Mouse (Mus musculus) forebrain, embryonic 12.5 days (tissue): Measurements from ENCODE around the gene Olfr691. TPM values are rescaled to one million over a fixed set of nuclear protein-coding genes. Genes with fewer than 3 reads are reported as not detected.
A peak's percentile ranks its signal among the peaks of the same experiment; 100 is the strongest.
"Not testable (repeated sequence)": the region's sequence is repeated elsewhere in the genome, so short reads cannot be mapped to it uniquely, and the experiment has no call there.

ENCODE experiments used
- ATAC-seq: fragments of 200-750 bp; cut with Nextera tagmentation; 2 replicates; pipeline ENCODE4 v1.8.0; 2017; ENCODE audit warnings: moderate TSS enrichment; ENCODE audit not compliant: low FRiP score
- H3K27ac ChIP-seq: fragments of 300-500 bp; sonication (generic); 2 replicates; pipeline ENCODE4 v1.5.1; 2016; ENCODE audit warnings: mild to moderate bottlenecking
- H3K27me3 ChIP-seq: fragments of 300-500 bp; sonication (generic); 2 replicates; pipeline ENCODE4 v1.6.1; 2016; ENCODE audit warnings: mild to moderate bottlenecking
- H3K36me3 ChIP-seq: fragments of 300-500 bp; sonication (generic); replicated peaks from 2 replicates; pipeline ENCODE4 v1.6.1; 2016; ENCODE audit warnings: mild to moderate bottlenecking
- H3K4me1 ChIP-seq: fragments of 300-500 bp; sonication (generic); 2 replicates; pipeline ENCODE4 v1.6.1; 2016
- H3K4me2 ChIP-seq: fragments of 300-500 bp; sonication (generic); 2 replicates; pipeline ENCODE4 v1.6.1; 2016; ENCODE audit warnings: mild to moderate bottlenecking, moderate library complexity
- H3K4me3 ChIP-seq: fragments of 300-500 bp; sonication (generic); replicated peaks from 2 replicates; pipeline ENCODE4 v1.5.1; 2016; ENCODE audit warnings: mild to moderate bottlenecking
- H3K9ac ChIP-seq: fragments of 300-500 bp; sonication (generic); 2 replicates; pipeline ENCODE4 v1.6.1; 2016; ENCODE audit warnings: mild to moderate bottlenecking
- H3K9me3 ChIP-seq: fragments of 300-500 bp; sonication (generic); 2 replicates; pipeline ENCODE4 v1.6.1; 2016
- WGBS: fragments of 180-500 bp; shearing (Covaris S2); methylation state at CpG from one replicate; pipeline ENCODE4 v1.1.7; 2016; 5-methylcytosine and 5-hydroxymethylcytosine counted together
- polyA plus RNA-seq: library from polyadenylated mRNA; unstranded; fragments of >200 nt; fragmentation: Nextera tagmentation; extraction: Ambion mirVana; gene quantifications from 2 replicates; pipeline ENCODE4 v1.2.1, GENCODE M21; 2016

The Olfr691 gene
- not detected in 2 replicates for polyA plus RNA-seq

DNA sequence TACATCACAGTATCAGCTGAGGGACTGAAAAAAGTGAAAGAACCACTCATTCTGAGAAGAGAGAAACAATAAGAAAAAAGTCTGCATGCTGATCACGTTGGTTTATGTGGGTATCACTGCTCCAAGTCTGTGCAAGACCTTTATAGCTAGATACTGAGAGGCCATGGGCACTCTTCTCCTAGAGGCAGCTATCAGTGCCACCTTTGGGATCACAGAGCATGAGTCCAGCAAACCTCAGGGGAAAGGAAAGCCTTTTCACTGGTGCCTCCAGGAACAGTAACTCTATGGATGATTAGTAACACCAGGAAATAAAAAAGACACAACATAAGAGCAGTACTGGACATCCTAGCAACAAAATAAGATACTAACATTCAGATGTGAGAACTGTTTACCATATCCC is at the start of gene Olfr691:
Gene Olfr691, minus strand, starts transcription at position 101 of the 400 bp plus-strand sequence.
- Histone ChIP-seq H3K36me3 (no peaks in the 10 kb centered on the region), H3K4me1 (no peaks in the 10 kb centered on the region), H3K4me3 (no peak within 1 kb of the TSS), H3K27me3 (no peaks in the 10 kb centered on the region), H3K4me2 (no peak within 1 kb of the TSS), H3K27ac (no peak within 1 kb of the TSS), H3K9me3 (no peaks in the 10 kb centered on the region), H3K9ac (no peak within 1 kb of the TSS)
- WGBS = 47% methylated on average over 1 of the region's 1 CpGs
- no peak for ATAC-seq

DNA sequence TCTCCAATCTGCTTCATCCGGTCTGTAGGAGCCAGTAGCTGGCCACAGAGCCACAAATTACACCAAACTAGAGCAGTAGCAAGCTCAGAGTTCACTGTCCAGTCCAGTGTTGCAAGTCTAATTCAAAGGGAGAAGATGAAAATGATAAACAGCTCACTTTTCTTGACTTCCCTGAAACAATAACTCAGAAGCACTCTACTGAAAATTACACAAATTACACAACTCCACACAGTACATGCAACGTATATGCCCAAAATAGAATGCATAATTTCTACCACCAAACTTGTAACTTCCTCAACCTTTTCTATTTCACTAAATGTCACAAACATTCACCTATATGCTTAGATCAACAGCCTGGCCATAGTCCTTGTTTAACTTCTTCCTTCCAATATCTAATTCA is 48.2 kb upstream of the Olfr691 start:
- no peak overlapping the region for H3K27ac ChIP-seq
- ATAC-seq = no peak
- no peaks in the 10 kb centered on the region for H3K27me3 ChIP-seq
- H3K4me2 ChIP-seq = no peak overlapping the region
- no peak overlapping the region for H3K4me3 ChIP-seq
- WGBS = 95% methylated on average over 2 of the region's 2 CpGs
- H3K9me3 ChIP-seq = no peaks in the 10 kb centered on the region
- peaks cover 44% of the 10 kb centered on the region for H3K36me3 ChIP-seq
- H3K9ac ChIP-seq = no peak overlapping the region
- no peaks in the 10 kb centered on the region for H3K4me1 ChIP-seq

DNA sequence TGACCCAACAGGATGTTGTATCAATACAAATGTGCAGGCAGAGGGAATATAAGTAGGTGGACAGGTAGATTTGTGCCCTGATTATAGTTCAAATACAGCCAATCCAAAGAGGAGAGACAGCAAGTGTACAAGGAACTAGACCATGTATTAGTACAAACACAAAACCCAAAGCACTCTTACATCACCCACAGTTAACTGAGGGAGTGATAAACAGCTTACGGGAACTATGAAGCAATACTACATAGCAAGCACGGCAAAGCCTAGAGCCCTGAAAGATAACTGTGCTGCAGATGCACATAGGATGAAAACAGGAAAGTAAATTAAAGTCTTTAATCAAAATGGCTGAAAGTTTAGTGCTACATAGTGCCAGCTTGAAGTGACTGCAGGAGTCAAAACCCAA is 45.6 kb upstream of the Olfr691 start:
- 90% methylated on average over 2 of the region's 2 CpGs for WGBS
- Histone ChIP-seq H3K4me2 (no peak overlapping the region), H3K27ac (no peak overlapping the region), H3K36me3 (peaks cover 70% of the 10 kb centered on the region), H3K9me3 (no peaks in the 10 kb centered on the region), H3K9ac (no peak overlapping the region), H3K27me3 (no peaks in the 10 kb centered on the region), H3K4me1 (no peaks in the 10 kb centered on the region), H3K4me3 (no peak overlapping the region)
- no peak for ATAC-seq

DNA sequence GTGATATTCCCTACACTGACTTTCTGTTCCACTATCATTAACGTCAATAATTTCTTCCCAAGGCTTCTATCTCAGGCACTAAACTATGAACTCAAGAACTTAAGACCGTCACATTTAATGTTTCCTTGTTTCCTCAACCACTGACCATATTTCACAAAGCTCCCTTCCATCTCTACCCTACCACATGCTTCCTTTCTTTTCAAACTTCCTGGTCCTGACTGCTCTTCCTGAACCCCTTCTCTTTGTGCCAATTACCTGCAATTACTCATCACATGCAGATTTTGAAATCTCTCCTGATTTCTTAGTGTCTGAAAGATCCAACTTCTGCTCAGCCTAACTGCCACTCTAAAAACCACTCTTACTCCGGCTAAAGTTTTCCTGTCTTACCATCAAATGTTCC is 38.3 kb upstream of the Olfr691 start:
- Histone ChIP-seq H3K4me3 (no peak overlapping the region), H3K27me3 (no peaks in the 10 kb centered on the region), H3K4me2 (no peak overlapping the region), H3K36me3 (peaks cover 88% of the 10 kb centered on the region), H3K27ac (no peak overlapping the region), H3K9me3 (no peaks in the 10 kb centered on the region), H3K9ac (no peak overlapping the region), H3K4me1 (no peaks in the 10 kb centered on the region)
- ATAC-seq = no peak
- 92% methylated on average over 3 of the region's 3 CpGs for WGBS

DNA sequence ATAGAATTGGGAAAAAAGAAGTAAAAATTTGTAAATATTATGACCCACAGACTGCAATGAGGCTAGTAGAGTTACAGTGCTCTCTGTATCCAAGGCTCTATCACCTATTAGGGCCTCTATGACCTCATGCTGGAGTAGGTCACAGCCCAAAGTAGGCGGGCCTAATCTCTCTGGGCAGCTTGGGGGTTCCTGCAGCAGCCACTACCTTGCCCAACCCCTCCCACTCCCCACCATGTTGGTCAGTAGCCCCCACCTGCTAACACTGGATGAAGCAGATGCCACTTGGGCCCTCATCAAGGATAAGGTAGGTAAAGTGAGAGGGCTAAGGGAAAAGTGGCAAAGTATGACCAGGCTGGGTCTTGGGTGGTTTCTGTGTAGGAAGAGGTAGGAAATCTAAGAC is 32.8 kb upstream of the Olfr691 start, which contains the start of gene Gm5901:
Gene Gm5901, plus strand, starts transcription at position 173 of the 400 bp plus-strand sequence.
- ATAC-seq = no peak
- 88% methylated on average over 1 of the region's 1 CpGs for WGBS
- no peak within 1 kb of the TSS for H3K9ac ChIP-seq
- no peaks in the 10 kb centered on the region for H3K9me3 ChIP-seq
- H3K27me3 ChIP-seq = no peaks in the 10 kb centered on the region
- no peak within 1 kb of the TSS for H3K4me2 ChIP-seq
- no peak within 1 kb of the TSS for H3K4me3 ChIP-seq
- H3K4me1 ChIP-seq = no peaks in the 10 kb centered on the region
- no peak within 1 kb of the TSS for H3K27ac ChIP-seq
- peaks cover 60% of the 10 kb centered on the region for H3K36me3 ChIP-seq

DNA sequence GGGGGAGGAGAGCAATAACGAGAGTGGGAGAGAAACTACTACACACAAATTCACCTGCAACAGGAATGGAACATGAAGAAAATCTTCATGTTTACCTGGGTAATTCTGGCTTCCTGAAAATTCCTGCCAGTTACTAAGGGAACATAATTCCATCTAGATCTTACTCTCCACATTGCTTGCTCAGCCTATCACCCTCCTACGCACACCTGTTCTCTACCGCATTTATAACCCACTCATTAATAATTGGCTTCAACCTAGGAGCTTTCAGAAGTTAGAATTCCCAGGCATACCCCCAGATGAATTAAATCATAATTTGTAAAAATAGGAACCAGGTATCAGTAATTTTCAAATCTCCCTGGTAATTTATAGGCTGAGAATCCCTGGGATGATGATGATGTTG is 31.9 kb upstream of the Olfr691 start:
- no peak for ATAC-seq
- peaks cover 51% of the 10 kb centered on the region for H3K36me3 ChIP-seq
- WGBS = 97% methylated on average over 3 of the region's 3 CpGs

DNA sequence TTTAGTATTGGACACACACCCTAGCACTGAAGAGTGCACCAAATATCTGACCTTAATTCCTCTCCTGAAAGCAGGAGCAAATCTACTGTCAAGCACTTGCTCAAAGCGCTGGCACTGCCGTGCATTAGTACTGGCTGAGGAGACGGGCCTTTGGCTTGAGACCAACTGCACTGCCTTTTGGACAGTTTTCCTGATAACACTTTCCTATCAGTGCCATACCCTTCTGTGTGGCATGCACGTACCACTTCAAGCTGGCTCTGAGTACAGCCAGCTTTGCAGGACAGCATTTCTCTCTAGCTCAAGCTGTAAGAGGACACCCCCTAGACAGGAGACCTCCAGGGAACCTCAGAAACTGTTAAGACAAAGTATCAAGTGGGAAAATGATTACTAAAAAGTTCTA is 31.4 kb upstream of the Olfr691 start:
- Histone ChIP-seq H3K27me3 (no peaks in the 10 kb centered on the region), H3K36me3 (peaks cover 47% of the 10 kb centered on the region), H3K4me1 (no peaks in the 10 kb centered on the region), H3K4me3 (no peak overlapping the region), H3K4me2 (no peak overlapping the region), H3K27ac (no peak overlapping the region), H3K9me3 (no peaks in the 10 kb centered on the region), H3K9ac (no peak overlapping the region)
- 89% methylated on average over 4 of the region's 4 CpGs for WGBS
- no peak for ATAC-seq

More for the DNA sequence above, 31.9 kb upstream of the Olfr691 start:
- H3K9ac ChIP-seq = no peak overlapping the region
- no peak overlapping the region for H3K27ac ChIP-seq
- H3K27me3 ChIP-seq = no peaks in the 10 kb centered on the region
- no peak overlapping the region for H3K4me3 ChIP-seq
- H3K4me2 ChIP-seq = no peak overlapping the region
- no peaks in the 10 kb centered on the region for H3K9me3 ChIP-seq
- H3K4me1 ChIP-seq = no peaks in the 10 kb centered on the region

DNA sequence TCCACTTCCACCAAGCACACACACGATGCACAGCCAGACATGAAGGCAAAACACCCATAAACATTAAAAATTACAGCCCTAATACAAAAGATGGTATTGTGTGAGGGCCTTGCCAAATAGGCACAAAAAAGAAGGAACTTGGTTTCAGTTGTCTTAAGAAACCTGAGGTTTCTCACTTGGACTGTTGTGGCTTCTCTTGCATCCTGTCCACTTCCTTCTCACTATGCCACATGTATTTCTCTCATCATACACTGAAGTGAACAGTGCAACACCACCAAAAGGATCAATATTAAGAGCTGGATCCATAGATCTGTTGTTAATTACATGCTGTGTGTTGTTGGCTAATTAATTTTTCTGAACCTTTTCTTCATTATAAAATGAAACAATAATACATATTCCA is 30.8 kb upstream of the Olfr691 start:
- Histone ChIP-seq H3K27me3 (no peaks in the 10 kb centered on the region), H3K9me3 (no peaks in the 10 kb centered on the region), H3K36me3 (peaks cover 41% of the 10 kb centered on the region), H3K9ac (no peak overlapping the region), H3K4me3 (no peak overlapping the region), H3K4me2 (no peak overlapping the region), H3K27ac (no peak overlapping the region), H3K4me1 (no peaks in the 10 kb centered on the region)
- WGBS = 75% methylated on average over 1 of the region's 1 CpGs
- no peak for ATAC-seq

DNA sequence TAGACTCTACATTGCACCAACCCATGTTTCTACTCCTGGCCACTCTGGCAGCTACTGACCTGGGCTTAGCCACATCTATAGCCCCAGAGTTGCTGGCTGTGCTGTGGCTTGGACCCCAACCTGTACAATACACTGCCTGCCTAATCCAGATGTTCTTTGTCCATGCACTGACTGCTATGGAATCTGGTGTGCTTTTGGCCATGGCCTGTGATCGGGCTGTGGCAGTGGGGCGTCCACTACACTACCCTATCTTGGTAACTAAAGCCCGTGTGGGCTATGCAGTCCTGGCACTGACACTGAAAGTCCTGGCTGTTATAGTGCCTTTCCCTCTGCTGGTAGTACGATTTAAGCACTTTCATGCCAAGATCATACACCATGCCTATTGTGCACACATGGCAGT is 26.5 kb upstream of the Olfr691 start:
- no peaks in the 10 kb centered on the region for H3K27me3 ChIP-seq
- no peak overlapping the region for H3K9ac ChIP-seq
- no peaks in the 10 kb centered on the region for H3K9me3 ChIP-seq
- no peak overlapping the region for H3K4me3 ChIP-seq
- H3K36me3 ChIP-seq = peaks cover 14% of the 10 kb centered on the region; the same call in 1 of the 2 replicates
- WGBS = 96% methylated on average over 4 of the region's 4 CpGs
- ATAC-seq = no peak
- H3K4me1 ChIP-seq = no peaks in the 10 kb centered on the region
- H3K27ac ChIP-seq = no peak overlapping the region
- no peak overlapping the region for H3K4me2 ChIP-seq

DNA sequence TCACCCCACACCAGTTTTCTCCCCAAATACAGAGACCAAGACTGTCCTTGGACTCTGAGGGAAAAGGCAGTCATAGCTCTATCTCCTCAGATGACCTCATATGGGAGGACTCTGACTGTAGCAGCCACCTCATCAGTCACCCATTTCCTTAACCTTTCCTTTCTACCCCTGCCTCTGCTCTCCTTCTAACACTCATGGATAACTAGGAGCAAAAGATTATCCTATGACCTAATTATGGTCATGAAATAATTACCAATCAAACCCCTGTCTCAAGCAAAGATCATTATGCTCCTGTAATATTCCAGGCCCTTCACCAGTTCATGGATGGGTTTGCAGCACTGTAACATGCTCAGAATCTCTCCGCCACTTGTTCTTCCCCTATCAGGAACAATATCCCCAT is 25.9 kb upstream of the Olfr691 start, which contains the start of gene Olfr692:
Gene Olfr692, plus strand, starts transcription at position 301 of the 400 bp plus-strand sequence.
- WGBS = 100% methylated on average over 1 of the region's 1 CpGs
- H3K27me3 ChIP-seq = no peaks in the 10 kb centered on the region
- H3K4me2 ChIP-seq = no peak within 1 kb of the TSS
- no peak for ATAC-seq
- H3K27ac ChIP-seq = no peak within 1 kb of the TSS
- peaks cover 12% of the 10 kb centered on the region; the same call in 1 of the 2 replicates for H3K36me3 ChIP-seq
- H3K9me3 ChIP-seq = no peaks in the 10 kb centered on the region
- H3K9ac ChIP-seq = no peak within 1 kb of the TSS
- no peaks in the 10 kb centered on the region for H3K4me1 ChIP-seq
- no peak within 1 kb of the TSS for H3K4me3 ChIP-seq

DNA sequence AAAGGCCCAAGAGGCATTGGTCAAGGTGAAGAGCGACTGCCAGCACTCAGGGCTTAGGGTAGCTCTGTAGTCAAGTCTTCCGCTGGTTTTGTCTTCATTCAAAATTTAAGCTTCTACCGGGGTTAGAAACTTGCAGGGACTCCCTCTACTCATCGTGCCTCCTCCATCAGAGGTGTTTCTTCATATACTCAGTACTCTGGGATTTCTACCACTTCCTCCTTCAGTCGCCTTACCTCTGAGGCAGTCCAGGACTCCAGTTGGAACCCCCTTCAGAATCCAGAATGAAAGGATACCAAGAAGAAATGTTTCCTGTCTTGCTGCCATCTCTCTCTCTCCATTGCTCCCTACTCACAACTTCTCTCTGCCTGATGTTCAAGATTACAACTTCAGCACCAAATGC is 25.2 kb upstream of the Olfr691 start:
- Histone ChIP-seq H3K4me2 (no peak overlapping the region), H3K9ac (no peak overlapping the region), H3K36me3 (0 out of 2 replicates have a peak, but pooled peaks cover 7% of the 10 kb centered on the region), H3K27me3 (no peaks in the 10 kb centered on the region), H3K4me3 (no peak overlapping the region), H3K27ac (no peak overlapping the region), H3K4me1 (no peaks in the 10 kb centered on the region), H3K9me3 (no peaks in the 10 kb centered on the region)
- 87% methylated on average over 5 of the region's 5 CpGs for WGBS
- no peak for ATAC-seq

DNA sequence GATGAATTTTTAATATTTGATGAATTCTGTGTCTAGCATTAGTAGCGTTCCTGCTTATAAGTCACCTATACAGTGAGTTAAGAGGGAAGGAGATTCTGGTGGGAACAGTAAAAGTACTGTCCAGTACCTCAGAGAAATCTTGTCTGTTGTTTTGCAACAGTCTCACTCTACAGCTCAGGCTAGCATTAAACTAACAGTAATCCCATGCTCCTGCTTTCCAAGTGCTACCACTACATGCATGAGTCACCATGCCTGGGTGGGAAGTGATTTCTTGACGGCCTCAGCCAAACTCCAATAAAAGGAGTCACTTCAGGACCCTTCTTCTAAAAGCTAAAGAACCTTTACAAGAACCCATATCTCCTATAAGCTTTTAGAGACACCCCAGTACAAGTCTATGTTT is 19.6 kb upstream of the Olfr691 start:
- no peak overlapping the region for H3K27ac ChIP-seq
- H3K4me2 ChIP-seq = no peak overlapping the region
- no peaks in the 10 kb centered on the region for H3K9me3 ChIP-seq
- no peak overlapping the region for H3K9ac ChIP-seq
- H3K36me3 ChIP-seq = no peaks in the 10 kb centered on the region
- no peak for ATAC-seq
- H3K4me1 ChIP-seq = no peaks in the 10 kb centered on the region
- no peak overlapping the region for H3K4me3 ChIP-seq
- 85% methylated on average over 2 of the region's 2 CpGs for WGBS
- H3K27me3 ChIP-seq = no peaks in the 10 kb centered on the region

DNA sequence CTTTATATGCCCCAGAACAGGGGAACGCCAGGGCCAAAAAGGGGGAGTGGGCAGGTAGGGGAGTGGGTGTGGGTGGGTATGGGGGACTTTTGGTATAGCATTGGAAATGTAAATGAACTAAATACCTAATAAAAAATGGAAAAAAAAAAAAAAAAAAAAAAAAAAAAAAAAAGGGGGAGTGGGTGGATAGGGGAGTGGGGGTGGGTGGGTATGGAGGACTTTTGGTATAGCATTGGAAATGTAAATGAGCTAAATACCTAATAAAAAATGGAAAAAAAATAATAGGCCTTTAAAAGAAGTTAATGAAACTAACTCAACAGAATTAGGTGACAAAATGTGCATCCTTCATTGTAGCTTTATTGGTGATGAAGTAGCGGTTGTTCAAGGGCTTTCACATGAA is 14.4 kb upstream of the Olfr691 start:
- H3K27ac ChIP-seq, H3K27me3 ChIP-seq, H3K4me1 ChIP-seq, H3K9ac ChIP-seq, H3K4me3 ChIP-seq, H3K36me3 ChIP-seq, H3K4me2 ChIP-seq, H3K9me3 ChIP-seq: not testable (repeated sequence)
- peak; percentile 70; the same call in 1 of the 2 replicates for ATAC-seq
- WGBS = 98% methylated on average over 1 of the region's 2 CpGs
